Mouse (Mus musculus): ENCODE measurements around the gene Trim28. TPM values are rescaled to one million over a fixed set of nuclear protein-coding genes. Genes with fewer than 3 reads are reported as not detected.

The Trim28 gene
- polyA plus RNA-seq, 1 experiment from 2014 or later, result 526 TPM

- Histone ChIP-seq H3K27me3 (ENCODE audit: control insufficient read depth, insufficient read depth, low read length) (no peaks in the 10 kb centered on the region), H3K36me3 (replicated peaks; ENCODE audit: control insufficient read depth, insufficient read depth, low read depth, low read length) (no peaks in the 10 kb centered on the region), H3K9me3 (replicated peaks; ENCODE audit: control insufficient read depth, low read length) (no peaks in the 10 kb centered on the region), H3K4me1 (ENCODE audit: control insufficient read depth, insufficient read depth, low read length) (no peaks in the 10 kb centered on the region), H3K27ac (replicated peaks; ENCODE audit: low read depth, low read length) (no peak overlapping the region), H3K9ac (replicated peaks; ENCODE audit: low read length) (no peak overlapping the region), H3K4me3 (ENCODE audit: low read depth, low read length) (no peak overlapping the region), H3K4me2 (ENCODE audit: low read depth, low read length) (no peak overlapping the region)
- ATAC-seq (replicated peaks; ENCODE audit: insufficient number of reproducible peaks, low FRiP score, low TSS enrichment, low read depth) (no peak), DNase-seq (ENCODE audit: low spot score) (no peak)
- WGBS, result 86% methylated on average over 8 of the region's 8 CpGs
These were observed 12.0 kb upstream of the Trim28 start for GRCm38 (mm10) chr7:12986906-12987305.

- Histone ChIP-seq H3K9ac (replicated peaks; ENCODE audit: low read length) (no peak overlapping the region), H3K4me1 (ENCODE audit: control insufficient read depth, insufficient read depth, low read length) (no peaks in the 10 kb centered on the region), H3K4me2 (ENCODE audit: low read depth, low read length) (no peak overlapping the region), H3K9me3 (replicated peaks; ENCODE audit: control insufficient read depth, low read length) (no peaks in the 10 kb centered on the region), H3K36me3 (replicated peaks; ENCODE audit: control insufficient read depth, insufficient read depth, low read depth, low read length) (no peaks in the 10 kb centered on the region), H3K4me3 (ENCODE audit: low read depth, low read length) (no peak overlapping the region), H3K27ac (replicated peaks; ENCODE audit: low read depth, low read length) (no peak overlapping the region), H3K27me3 (ENCODE audit: control insufficient read depth, insufficient read depth, low read length) (no peaks in the 10 kb centered on the region)
- no peak for ATAC-seq (replicated peaks; ENCODE audit: insufficient number of reproducible peaks, low FRiP score, low TSS enrichment, low read depth)
- 79% methylated on average over 8 of the region's 8 CpGs for WGBS
- DNase-seq (ENCODE audit: low spot score), result no peak
These were observed 11.3 kb upstream of the Trim28 start for GRCm38 (mm10) chr7:12987409-12988189.

GRCm38 (mm10) chr7:12992222-12992621, 6.7 kb upstream of the Trim28 start:
- no peaks in the 10 kb centered on the region for H3K4me1 ChIP-seq (ENCODE audit: control insufficient read depth, insufficient read depth, low read length)
- ATAC-seq (replicated peaks; ENCODE audit: insufficient number of reproducible peaks, low FRiP score, low TSS enrichment, low read depth), result no peak
- no peak overlapping the region for H3K4me2 ChIP-seq (ENCODE audit: low read depth, low read length)
- H3K27me3 ChIP-seq (ENCODE audit: control insufficient read depth, insufficient read depth, low read length), result no peaks in the 10 kb centered on the region
- WGBS, result 6% methylated on average over 3 of the region's 3 CpGs
- DNase-seq (ENCODE audit: low spot score), result no peak
- no peaks in the 10 kb centered on the region for H3K36me3 ChIP-seq (replicated peaks; ENCODE audit: control insufficient read depth, insufficient read depth, low read depth, low read length)
- no peak overlapping the region for H3K9ac ChIP-seq (replicated peaks; ENCODE audit: low read length)
- H3K4me3 ChIP-seq (ENCODE audit: low read depth, low read length), result no peak overlapping the region
- H3K9me3 ChIP-seq (replicated peaks; ENCODE audit: control insufficient read depth, low read length), result no peaks in the 10 kb centered on the region
- H3K27ac ChIP-seq (replicated peaks; ENCODE audit: low read depth, low read length), result no peak overlapping the region

- H3K4me1 ChIP-seq (ENCODE audit: control insufficient read depth, insufficient read depth, low read length), result no peaks in the 10 kb centered on the region
- ATAC-seq (replicated peaks; ENCODE audit: insufficient number of reproducible peaks, low FRiP score, low TSS enrichment, low read depth) (no peak), DNase-seq (ENCODE audit: low spot score) (no peak)
- no peaks in the 10 kb centered on the region for H3K36me3 ChIP-seq (replicated peaks; ENCODE audit: control insufficient read depth, insufficient read depth, low read depth, low read length)
- H3K9me3 ChIP-seq (replicated peaks; ENCODE audit: control insufficient read depth, low read length), result no peaks in the 10 kb centered on the region
- WGBS, result 91% methylated on average over 10 of the region's 10 CpGs
- H3K27me3 ChIP-seq (ENCODE audit: control insufficient read depth, insufficient read depth, low read length), result no peaks in the 10 kb centered on the region
- H3K27ac ChIP-seq (replicated peaks; ENCODE audit: low read depth, low read length), result no peak overlapping the region
- H3K4me2 ChIP-seq (ENCODE audit: low read depth, low read length), result no peak overlapping the region
- H3K9ac ChIP-seq (replicated peaks; ENCODE audit: low read length), result no peak overlapping the region
- H3K4me3 ChIP-seq (ENCODE audit: low read depth, low read length), result no peak overlapping the region
These were observed 5.8 kb upstream of the Trim28 start for GRCm38 (mm10) chr7:12993148-12993547.

- DNase-seq (ENCODE audit: low spot score) (no peak), ATAC-seq (replicated peaks; ENCODE audit: insufficient number of reproducible peaks, low FRiP score, low TSS enrichment, low read depth) (no peak)
- Histone ChIP-seq H3K36me3 (replicated peaks; ENCODE audit: control insufficient read depth, insufficient read depth, low read depth, low read length) (no peaks in the 10 kb centered on the region), H3K9ac (replicated peaks; ENCODE audit: low read length) (no peak overlapping the region), H3K4me3 (ENCODE audit: low read depth, low read length) (no peak overlapping the region), H3K27me3 (ENCODE audit: control insufficient read depth, insufficient read depth, low read length) (no peaks in the 10 kb centered on the region), H3K4me2 (ENCODE audit: low read depth, low read length) (no peak overlapping the region), H3K4me1 (ENCODE audit: control insufficient read depth, insufficient read depth, low read length) (no peaks in the 10 kb centered on the region), H3K27ac (replicated peaks; ENCODE audit: low read depth, low read length) (no peak overlapping the region), H3K9me3 (replicated peaks; ENCODE audit: control insufficient read depth, low read length) (no peaks in the 10 kb centered on the region)
These were observed 3.1 kb upstream of the Trim28 start for GRCm38 (mm10) chr7:12995862-12996261.

GRCm38 (mm10) chr7:12997230-12997629, 1.7 kb upstream of the Trim28 start:
- Histone ChIP-seq H3K4me1 (ENCODE audit: control insufficient read depth, insufficient read depth, low read length) (no peaks in the 10 kb centered on the region), H3K4me3 (ENCODE audit: low read depth, low read length) (no peak overlapping the region), H3K4me2 (ENCODE audit: low read depth, low read length) (no peak overlapping the region), H3K27ac (replicated peaks; ENCODE audit: low read depth, low read length) (no peak overlapping the region), H3K36me3 (replicated peaks; ENCODE audit: control insufficient read depth, insufficient read depth, low read depth, low read length) (no peaks in the 10 kb centered on the region), H3K9me3 (replicated peaks; ENCODE audit: control insufficient read depth, low read length) (no peaks in the 10 kb centered on the region), H3K9ac (replicated peaks; ENCODE audit: low read length) (no peak overlapping the region), H3K27me3 (ENCODE audit: control insufficient read depth, insufficient read depth, low read length) (no peaks in the 10 kb centered on the region)
- 69% methylated on average over 5 of the region's 5 CpGs for WGBS
- DNase-seq (ENCODE audit: low spot score), result no peak
- no peak for ATAC-seq (replicated peaks; ENCODE audit: insufficient number of reproducible peaks, low FRiP score, low TSS enrichment, low read depth)

- Histone ChIP-seq H3K27ac (replicated peaks; ENCODE audit: low read depth, low read length) (no peak within 1 kb of the TSS), H3K4me1 (ENCODE audit: control insufficient read depth, insufficient read depth, low read length) (no peaks in the 10 kb centered on the region), H3K9me3 (replicated peaks; ENCODE audit: control insufficient read depth, low read length) (no peaks in the 10 kb centered on the region), H3K4me2 (ENCODE audit: low read depth, low read length) (no peak within 1 kb of the TSS), H3K9ac (replicated peaks; ENCODE audit: low read length) (no peak within 1 kb of the TSS), H3K27me3 (ENCODE audit: control insufficient read depth, insufficient read depth, low read length) (no peaks in the 10 kb centered on the region), H3K36me3 (replicated peaks; ENCODE audit: control insufficient read depth, insufficient read depth, low read depth, low read length) (no peaks in the 10 kb centered on the region), H3K4me3 (ENCODE audit: low read depth, low read length) (no peak within 1 kb of the TSS)
- DNase-seq (ENCODE audit: low spot score), result no peak
- 81% methylated on average over 5 of the region's 5 CpGs for WGBS
- no peak for ATAC-seq (replicated peaks; ENCODE audit: insufficient number of reproducible peaks, low FRiP score, low TSS enrichment, low read depth)
These were observed 861 bp upstream of the Trim28 start, which contains the start of gene Slc27a5 for GRCm38 (mm10) chr7:12998053-12998452. Gene Slc27a5 (minus strand): TSS chr7:12998192.

GRCm38 (mm10) chr7:13001584-13001983, 2.7 kb downstream of the Trim28 start:
- Histone ChIP-seq H3K27ac (replicated peaks; ENCODE audit: low read depth, low read length) (no peak overlapping the region), H3K4me1 (ENCODE audit: control insufficient read depth, insufficient read depth, low read length) (no peaks in the 10 kb centered on the region), H3K9me3 (replicated peaks; ENCODE audit: control insufficient read depth, low read length) (no peaks in the 10 kb centered on the region), H3K36me3 (replicated peaks; ENCODE audit: control insufficient read depth, insufficient read depth, low read depth, low read length) (peaks cover 4% of the 10 kb centered on the region; the same call in 1 of the 2 replicates), H3K27me3 (ENCODE audit: control insufficient read depth, insufficient read depth, low read length) (no peaks in the 10 kb centered on the region), H3K4me3 (ENCODE audit: low read depth, low read length) (no peak overlapping the region), H3K4me2 (ENCODE audit: low read depth, low read length) (no peak overlapping the region), H3K9ac (replicated peaks; ENCODE audit: low read length) (no peak overlapping the region)
- 82% methylated on average over 1 of the region's 1 CpGs for WGBS
- ATAC-seq (replicated peaks; ENCODE audit: insufficient number of reproducible peaks, low FRiP score, low TSS enrichment, low read depth), result no peak
- DNase-seq (ENCODE audit: low spot score), result no peak

Measured in embryonic facial prominence, embryonic 11.5 days (tissue).